Mouse (Mus musculus) liver, adult (tissue): ENCODE measurements around the gene Erbb3.

ENCODE experiments used
- GATA4 ChIP-seq: IDR thresholded peaks from 2 replicates; pipeline ENCODE4 v1.6.1; 2014; ENCODE audit warnings: mild to moderate bottlenecking, low read length; ENCODE audit not compliant: insufficient replicate concordance

Gene Erbb3

DNA sequence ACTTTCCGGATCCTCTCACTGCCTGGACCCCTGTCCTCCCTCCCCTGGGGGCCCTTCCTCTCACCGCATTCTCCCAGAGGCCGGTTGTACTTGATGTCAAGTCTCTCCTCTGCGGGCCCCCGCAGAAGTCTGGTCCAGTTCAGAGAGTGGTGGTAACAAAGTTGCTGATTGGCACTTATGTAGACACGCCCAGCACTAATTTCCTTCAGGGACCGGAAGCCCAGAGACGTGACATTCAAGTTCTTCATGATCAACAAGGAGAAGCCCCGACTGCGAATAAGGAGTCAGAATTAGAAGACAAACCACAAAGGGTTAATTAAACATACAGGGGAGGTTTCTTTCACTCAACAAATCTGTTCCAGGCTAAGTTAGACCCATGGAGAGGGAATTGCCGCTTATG lies 11.1 kb downstream of the Erbb3 start:
- no peak for TF ChIP-seq GATA4

DNA sequence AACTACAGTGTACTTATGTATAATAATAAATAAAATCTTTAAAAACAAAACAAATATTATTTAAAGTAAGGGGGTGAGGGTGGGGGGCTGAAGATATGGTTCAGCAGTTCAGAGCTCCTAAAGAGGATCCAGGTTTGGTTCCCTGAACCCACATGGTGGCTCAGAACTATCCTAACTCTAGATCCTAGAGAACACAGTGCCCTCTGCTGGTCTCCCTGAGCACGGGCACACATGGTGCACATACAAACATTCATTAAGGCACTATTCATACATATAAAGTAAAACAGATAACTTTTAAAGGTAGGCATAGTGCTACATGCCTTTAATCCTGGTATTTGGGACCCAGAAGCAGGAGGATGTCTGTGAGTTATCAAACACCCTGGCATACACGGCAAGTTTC lies 14.4 kb downstream of the Erbb3 start:
- no peak for TF ChIP-seq GATA4

GRCm38 (mm10) chr10:128565788-128566531 lies 23.5 kb downstream of the Erbb3 start, which contains the start of gene Pa2g4:
Gene Pa2g4, minus strand, starts transcription at chr10:128565987.
- peak; percentile 20; the same call in 1 of the 2 replicates for TF ChIP-seq GATA4

- no peak for TF ChIP-seq GATA4
These were observed 24.2 kb downstream of the Erbb3 start for GRCm38 (mm10) chr10:128565206-128565787.

DNA sequence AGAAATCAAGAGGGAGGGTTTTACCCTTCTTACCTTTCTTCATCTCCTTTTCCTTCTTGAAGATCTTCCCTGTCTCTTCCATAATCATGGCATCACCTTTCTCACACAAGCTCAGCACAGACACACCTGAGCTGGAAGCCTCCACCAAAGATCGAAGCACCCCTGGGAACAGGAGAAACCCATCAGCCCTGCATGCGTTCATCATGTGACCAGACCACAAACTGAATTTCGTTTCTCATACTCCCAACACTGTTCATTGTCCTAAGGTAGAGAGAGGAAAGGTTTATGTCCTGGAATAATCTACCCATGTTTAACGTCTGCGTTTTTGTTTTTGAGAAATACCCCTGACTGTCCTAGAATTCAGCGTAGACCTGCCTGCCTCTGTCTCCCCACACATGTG lies 25.9 kb downstream of the Erbb3 start:
- TF ChIP-seq GATA4 = no peak

- TF ChIP-seq GATA4 = no peak
These were observed 32.5 kb downstream of the Erbb3 start for GRCm38 (mm10) chr10:128556963-128557362.

DNA sequence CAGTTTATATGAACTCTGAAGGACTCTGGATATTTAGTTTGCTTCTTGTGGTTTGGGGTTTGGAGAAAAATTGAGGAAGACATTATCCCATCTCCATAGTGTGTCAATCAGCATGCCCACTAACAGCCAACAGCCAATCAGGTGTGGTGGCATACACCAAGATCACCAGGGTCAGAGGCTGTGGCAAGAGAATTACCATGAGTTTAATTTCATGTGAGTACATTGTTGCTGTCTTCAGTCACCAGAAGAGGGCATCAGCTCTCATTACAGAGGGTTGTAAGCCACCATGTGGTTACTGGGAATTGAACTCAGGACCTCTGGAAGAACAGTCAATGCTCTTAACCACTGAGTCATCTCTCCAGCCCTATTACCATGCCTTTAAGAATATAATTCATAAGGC lies 33.2 kb downstream of the Erbb3 start:
- no peak for TF ChIP-seq GATA4

DNA sequence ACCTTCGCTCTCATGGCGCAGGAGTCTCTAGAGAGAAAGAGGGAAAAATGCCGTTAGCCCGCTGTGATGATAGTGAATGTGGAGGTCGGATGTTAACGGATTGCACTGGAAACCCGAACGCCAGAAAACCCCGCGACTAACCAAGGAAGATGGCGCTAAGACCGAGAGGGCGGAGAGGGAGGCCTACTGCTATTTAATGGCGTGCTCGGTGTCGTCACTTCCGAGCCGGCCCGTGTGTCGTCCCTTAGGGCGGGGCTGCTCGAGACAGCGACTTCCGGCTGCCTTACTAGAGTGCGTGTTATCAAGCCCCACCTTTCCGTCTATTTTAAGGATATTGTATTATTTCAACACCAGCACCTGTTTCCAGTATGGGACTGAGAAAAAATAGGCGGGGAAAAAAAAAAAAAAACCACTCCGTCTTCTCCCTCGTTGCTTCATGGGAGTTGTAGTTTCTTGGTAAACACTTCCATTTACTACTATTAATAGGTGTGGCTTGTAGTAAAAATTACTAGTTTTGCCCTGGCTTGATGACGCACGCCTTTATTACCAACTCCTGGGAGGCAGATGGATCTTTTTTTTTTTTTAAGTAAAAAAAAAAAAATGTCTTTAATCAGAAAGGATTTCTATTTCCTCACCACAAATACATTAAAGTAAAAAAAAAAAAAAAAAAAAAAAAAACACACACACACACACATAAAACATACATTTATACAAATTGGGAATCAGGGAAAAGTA lies 40.3 kb downstream of the Erbb3 start, which contains the start of gene Rpl41:
Gene Rpl41 (minus strand): TSS at position 359 of the 735 bp plus-strand sequence.
- TF ChIP-seq GATA4 = peak; percentile 91; the same call in 1 of the 2 replicates

- TF ChIP-seq GATA4 = no peak; the same call in 1 of the 2 replicates
These were observed 42.0 kb downstream of the Erbb3 start, which contains the start of gene Zc3h10 for GRCm38 (mm10) chr10:128547361-128548032. Gene Zc3h10, minus strand, starts transcription at chr10:128547774.

DNA sequence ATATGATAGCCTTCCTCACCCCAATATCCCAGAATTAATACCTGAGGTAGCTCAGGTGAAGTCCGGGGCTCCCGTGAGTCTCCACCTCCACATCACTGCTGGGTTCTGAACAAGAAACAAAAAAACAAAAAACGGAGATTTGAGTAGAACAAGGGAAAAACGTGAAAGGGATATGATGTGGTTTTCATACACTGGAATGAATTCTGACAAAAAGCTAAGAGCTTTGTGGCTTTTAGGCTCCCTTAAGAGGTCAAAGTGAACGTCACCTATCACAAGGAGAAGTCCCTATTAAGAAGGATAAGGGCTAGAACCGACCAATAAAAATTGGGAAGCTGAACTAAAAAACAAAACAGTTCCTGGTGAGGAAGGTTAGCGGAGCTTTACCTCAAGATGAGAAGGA lies 42.7 kb downstream of the Erbb3 start:
- TF ChIP-seq GATA4 = no peak

GRCm38 (mm10) chr10:128546361-128546760 lies 43.1 kb downstream of the Erbb3 start:
- no peak for TF ChIP-seq GATA4

- no peak for TF ChIP-seq GATA4
These were observed 43.9 kb downstream of the Erbb3 start for GRCm38 (mm10) chr10:128545570-128545898.

DNA sequence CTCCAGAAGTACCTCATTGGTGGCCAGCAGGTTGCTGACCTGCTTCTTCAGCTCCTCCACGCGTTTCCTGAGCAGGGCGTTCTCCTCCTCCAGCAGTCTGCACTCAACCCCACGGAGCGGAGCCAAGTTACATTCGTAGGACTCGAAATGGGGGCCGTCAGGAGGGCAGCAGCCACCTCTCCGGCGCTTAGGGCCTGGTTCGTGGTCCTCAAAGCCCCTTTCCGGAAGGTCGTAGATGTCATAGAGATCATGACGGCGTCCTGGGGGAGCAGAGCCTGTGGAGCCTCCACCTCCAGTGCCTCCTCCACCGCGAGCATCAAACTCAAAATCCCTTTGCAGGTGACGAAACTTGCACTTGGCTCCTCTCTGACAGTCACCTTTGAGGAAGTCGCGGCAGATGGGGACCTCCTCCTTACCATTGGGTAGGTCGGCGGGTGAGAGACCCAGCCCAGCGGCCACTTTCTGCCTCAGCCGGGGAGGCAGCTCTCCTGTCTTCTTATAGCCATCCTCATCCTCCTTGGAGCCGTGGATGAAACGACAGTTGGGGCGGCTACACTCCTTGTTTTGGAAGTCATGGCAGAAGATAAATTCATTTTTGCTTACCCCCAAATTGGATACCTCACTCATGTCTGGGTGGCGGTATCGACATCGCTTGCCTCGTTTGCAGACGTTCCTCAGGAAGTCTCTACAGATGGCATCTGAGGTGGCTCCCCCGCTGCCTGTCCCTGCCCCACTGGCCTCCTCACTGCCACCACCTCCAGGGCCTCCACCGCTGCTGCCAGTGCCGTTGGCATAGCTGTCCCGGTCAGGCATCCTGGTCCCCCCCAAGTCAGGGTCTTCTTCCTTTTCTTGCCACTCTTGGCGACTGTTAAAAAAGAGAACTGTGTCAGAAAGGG lies 44.5 kb downstream of the Erbb3 start:
- no peak for TF ChIP-seq GATA4

DNA sequence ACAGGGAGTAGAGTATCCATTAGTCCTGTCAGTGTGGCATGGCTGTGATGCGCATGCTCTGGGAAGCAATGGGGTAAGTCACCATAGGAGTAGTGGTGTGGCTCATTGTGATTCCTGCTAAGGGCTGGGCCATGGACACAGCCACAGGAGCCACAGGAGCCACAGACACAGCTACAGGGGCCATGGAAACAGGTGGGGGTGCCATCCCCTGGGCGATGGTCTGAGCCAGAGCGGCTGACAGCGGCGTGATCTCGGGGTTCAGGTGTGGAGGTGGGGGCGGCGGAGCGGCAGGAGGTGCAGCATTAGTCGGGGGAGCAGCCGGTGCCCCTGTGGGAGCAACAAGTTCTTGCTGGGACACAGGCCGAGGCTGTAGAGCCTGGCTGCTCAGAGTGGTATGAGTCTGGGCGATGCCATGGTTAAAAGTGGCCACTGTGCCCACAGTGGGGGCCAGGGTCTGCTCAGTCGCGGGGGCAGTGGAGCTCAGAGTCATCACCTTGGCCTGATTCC lies 45.2 kb downstream of the Erbb3 start:
- TF ChIP-seq GATA4 = no peak

DNA sequence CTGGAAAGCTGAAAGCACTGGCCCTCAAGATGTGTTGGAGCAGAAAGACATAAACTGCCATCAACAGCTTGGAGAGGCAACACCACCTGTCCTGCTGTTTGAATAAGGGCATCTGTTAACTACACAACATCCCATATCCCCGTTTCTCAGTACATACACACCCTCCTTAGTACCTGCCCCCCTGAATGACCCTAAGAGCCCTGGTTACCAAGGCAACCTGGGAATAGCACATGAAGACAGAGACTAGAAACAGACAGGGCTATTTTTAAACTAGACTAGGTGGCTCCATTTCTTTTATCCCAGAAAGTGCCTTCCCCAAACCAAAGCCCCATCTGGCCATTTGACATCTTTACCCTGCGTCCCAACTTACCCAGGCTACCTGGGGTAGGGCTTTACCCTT lies 46.4 kb downstream of the Erbb3 start:
- TF ChIP-seq GATA4 = no peak
